Mouse (Mus musculus) embryo, embryonic 9.5 days (tissue): ENCODE data around the gene Slc8a2.
A peak's percentile ranks its signal among the peaks of the same experiment; 100 is the strongest.

Experiments used
- DNase-seq: peaks from one replicate; pipeline ENCODE4 v3.0.0-alpha.2; 2017; ENCODE audit errors: extremely low spot score

Gene Slc8a2

DNA sequence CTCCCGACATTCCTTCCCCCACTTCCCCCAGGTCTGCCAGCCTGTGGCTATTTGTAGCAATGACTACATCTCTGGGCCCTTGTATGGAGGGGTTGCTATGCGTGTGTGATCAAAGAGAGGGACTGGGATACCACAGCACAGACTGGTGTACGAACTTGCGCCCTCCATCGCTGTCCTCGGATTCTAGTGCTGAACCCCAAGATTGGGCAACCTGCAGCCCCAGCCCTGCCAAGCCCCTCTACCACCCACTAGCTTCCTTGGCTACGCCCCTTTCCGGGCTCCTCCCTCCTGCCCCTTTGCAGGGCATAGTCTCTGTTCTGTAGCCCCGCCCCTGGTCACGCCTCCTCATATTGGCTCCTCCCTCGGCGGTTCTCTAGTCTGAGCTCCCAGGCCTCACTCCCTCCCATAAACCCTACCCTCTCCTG lies at the start of gene Slc8a2:
Gene Slc8a2 (plus strand): TSS at position 406 of the 425 bp plus-strand sequence.
- peak; percentile 92 for DNase-seq

GRCm38 (mm10) chr7:16079947-16080346 lies 49.7 kb upstream of the Slc8a2 start:
- no peak for DNase-seq

DNA sequence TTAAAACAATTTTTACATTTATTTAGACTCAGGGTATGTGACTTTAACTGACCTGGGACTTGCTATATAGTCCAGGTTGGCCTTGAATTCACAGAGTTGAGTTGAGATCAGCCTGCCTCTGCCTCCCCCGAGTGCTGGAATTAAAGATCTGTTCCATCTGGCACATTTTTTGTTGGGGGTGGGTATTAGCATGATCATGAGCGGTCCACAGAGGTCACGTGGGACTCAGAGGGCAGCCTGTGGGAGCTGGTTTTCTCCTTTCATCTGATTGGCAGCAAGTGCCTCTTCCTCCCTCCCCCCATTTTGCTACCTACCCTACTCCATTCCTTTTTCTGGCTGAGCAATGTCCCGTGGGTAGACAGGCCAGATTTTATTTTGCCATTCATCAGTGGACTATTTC lies 49.0 kb upstream of the Slc8a2 start:
- no peak for DNase-seq

- no peak for DNase-seq
Measured at GRCm38 (mm10) chr7:16083361-16083760, 46.3 kb upstream of the Slc8a2 start.

GRCm38 (mm10) chr7:16087587-16087986 lies 42.0 kb upstream of the Slc8a2 start:
- no peak for DNase-seq

DNA sequence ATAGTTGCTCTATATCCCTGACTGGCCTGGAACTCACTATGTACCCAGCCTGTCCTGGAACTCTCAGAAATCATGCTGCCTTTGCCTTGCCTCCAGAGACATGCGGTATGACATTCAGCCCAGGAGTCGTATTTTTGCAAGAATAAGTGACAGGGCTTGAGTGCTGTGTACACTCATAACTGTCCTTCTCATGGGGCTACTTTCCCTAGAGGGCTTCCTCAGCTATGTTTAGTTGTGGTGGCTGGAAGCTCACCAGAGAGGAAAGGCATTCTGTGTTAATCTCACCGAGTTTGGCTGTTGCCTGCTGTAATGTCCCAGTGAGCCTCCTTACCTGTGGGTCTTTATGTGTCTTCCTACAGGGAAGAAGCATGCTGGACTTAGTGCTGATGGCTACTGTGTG lies 35.0 kb upstream of the Slc8a2 start:
- DNase-seq, result no peak

- DNase-seq, result peak; percentile 98
Measured at GRCm38 (mm10) chr7:16098021-16099017, 31.3 kb upstream of the Slc8a2 start, which contains the start of gene Napa. TSS of gene Napa (plus strand) at chr7:16098458.

GRCm38 (mm10) chr7:16099901-16100300 lies 29.7 kb upstream of the Slc8a2 start:
- DNase-seq, result no peak

DNA sequence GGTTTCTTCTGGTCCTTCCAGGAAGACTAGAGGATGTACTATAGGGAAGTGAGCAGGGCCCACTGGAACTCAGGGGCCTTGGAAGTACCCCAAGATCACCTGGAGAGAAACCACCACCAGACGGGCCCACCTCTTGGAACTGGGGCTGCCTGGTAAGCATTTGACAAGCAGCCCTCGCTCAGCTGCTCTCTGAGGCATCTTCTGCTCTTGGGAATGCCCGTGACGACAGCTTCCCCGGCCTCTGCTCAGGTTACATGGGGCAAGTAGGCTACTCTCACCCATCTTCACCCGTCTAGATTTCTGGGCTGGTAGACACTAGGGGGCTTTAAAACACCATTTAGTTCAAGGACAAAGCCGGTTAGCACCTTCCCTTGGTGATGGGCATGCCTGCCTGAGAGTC lies 28.5 kb upstream of the Slc8a2 start:
- no peak for DNase-seq

GRCm38 (mm10) chr7:16101726-16102475 lies 27.7 kb upstream of the Slc8a2 start:
- no peak for DNase-seq

DNA sequence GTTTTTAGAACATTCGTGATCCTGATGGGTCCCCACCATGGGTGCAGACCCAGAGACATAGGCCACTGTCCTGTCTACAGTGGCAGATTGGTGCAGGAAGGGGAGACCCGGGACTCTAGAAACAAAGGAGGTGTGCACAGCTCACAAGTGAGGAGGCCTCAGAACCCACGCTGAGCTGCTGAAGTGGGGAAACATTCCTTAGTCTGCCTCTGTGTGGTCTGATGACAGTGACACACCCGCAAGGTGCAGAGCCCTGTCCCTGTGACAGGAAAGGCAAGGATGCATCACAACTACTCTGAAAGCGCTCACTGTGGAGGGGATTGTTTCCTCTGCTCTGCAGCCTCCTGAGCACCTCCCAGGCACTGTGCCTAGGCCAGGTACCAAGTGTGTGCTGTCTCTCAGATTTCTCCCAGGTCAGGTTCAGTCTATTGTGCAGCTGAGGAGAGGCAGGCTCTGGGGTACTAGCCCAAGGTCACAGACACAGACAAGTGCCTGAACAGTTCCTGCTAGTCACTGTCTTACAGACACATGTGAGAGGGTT lies 26.9 kb upstream of the Slc8a2 start:
- DNase-seq, result no peak

DNA sequence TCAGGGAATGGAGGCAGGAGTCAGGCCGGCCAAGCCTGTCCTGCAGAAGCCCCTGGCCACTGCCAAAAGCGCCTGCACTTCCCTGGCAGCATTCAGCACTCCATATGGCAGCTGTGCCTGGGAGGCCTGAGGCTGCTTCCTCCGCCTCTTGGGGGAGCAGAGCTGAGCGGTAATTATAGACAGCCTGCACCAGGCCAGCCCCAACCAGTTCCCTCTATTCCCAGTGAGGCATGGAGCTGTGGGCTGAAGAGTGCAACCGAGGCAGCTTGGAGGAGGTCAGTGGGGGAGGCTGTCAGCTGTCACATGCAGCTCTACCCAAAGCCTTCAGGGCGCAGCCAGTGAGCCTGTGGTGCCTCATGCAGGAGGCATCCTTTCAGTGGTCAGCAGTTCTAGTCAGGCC lies 25.9 kb upstream of the Slc8a2 start:
- DNase-seq, result no peak

DNA sequence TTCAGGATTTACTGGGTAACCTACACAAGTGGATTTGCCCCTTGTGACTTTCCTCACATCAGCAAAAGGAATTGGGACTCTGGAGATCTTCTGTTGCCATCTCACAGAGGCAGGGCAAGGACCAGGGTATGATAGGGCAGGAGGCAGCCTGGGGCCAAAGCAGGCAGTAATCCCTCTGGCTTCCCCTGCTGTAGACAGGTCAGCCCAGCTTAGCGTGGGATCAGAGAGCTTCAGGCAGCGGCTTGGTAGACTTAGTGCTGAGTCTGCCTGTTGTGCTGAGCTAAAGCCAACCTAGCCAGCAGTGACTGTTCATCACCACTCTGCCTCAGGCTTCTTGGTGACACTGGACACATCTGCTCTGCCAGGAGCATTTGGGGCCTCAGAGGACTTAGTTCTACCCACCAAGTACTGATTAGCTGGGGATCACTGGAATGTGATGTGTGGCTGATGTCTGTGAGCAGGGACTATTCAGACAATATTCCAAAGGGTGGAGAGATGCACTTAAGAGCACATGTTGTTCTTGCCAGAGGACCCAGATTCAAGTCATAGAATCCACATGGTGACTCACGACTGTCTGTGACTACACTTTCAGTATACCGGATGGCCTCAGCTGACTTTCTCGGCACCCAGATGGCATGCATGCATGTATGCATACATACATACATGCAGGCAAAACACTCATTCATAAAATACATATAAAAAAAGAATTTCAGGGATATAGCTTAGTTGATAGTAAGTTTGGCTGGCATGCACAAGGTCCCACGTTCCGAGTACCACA lies 24.8 kb upstream of the Slc8a2 start:
- DNase-seq, result no peak

DNA sequence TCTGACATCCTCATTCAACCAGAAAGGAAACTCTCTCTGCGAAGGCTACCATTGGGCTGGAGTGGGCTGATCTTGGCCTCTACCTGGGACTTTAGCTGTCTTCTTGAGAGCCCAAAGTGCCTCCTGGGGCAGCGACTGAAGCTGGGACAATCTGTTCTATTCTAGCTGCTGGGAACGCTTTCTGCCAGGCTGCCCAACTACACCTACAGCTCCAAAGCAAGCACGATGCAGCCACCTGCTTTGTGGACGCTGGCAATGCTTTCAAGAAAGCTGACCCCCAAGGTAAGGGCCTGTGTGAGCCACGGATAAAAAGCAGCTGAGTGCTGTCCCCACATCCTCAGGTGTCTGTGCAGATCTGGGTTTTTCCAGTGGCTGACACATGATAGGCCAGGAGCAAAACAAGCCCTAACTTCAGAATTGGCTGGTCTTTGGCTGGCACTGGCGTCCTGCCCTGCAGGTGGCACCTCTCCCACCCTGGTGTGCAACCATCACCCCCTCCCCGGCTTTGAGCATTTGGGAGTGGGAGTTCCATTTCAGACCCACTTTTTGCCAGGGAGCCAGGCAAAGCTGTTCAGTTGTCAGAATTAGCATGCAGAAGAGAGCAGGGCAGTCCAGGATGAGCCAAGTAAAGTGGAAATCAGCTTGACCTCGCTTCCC lies 20.6 kb upstream of the Slc8a2 start:
- DNase-seq, result no peak

GRCm38 (mm10) chr7:16110158-16110557 lies 19.5 kb upstream of the Slc8a2 start:
- no peak for DNase-seq

GRCm38 (mm10) chr7:16111284-16112090 lies 18.1 kb upstream of the Slc8a2 start:
- no peak for DNase-seq

GRCm38 (mm10) chr7:16116418-16116817 lies 13.2 kb upstream of the Slc8a2 start:
- DNase-seq, result no peak

GRCm38 (mm10) chr7:16117100-16117499 lies 12.5 kb upstream of the Slc8a2 start:
- DNase-seq, result no peak

- peak; percentile 95 for DNase-seq
Measured at GRCm38 (mm10) chr7:16119569-16120261, 9.9 kb upstream of the Slc8a2 start, which contains the start of gene Kptn. TSS of gene Kptn (plus strand) at chr7:16119895.

DNA sequence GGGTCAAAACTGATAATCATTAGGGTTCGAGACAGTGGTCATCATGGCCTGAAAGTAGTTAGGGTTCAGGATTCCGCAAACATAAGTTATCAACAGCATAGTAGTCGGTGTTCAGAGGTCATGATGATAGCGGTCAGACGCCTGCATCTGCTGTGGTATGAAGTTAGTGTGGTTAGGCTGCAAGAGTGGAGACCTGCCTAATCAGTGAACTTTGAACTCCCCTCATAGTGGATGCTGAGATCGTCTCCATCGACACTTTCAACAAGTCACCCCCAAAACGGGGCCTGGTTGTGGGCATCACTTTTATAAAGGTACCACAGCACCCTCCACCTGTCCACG lies 9.4 kb upstream of the Slc8a2 start:
- no peak for DNase-seq
